Mouse (Mus musculus) megakaryocyte, embryonic 14.5 days (primary cell): ENCODE measurements around the gene Farsa.

Experiments
- FLI1 ChIP-seq: IDR thresholded peaks from 2 replicates; pipeline ENCODE4 v1.6.1; 2012; ENCODE audit warnings: low read length, inconsistent platforms, mixed read lengths
- GATA1 ChIP-seq: IDR thresholded peaks from 3 replicates; pipeline ENCODE4 v1.6.1; 2012; ENCODE audit warnings: mixed read lengths, low read length, inconsistent platforms, borderline replicate concordance

GRCm38 (mm10) chr8:84874339-84874738 lies 17.6 kb downstream of the Farsa start:
- TF ChIP-seq FLI1 = no peak
- TF ChIP-seq GATA1 = no peak
